Mouse (Mus musculus) layer of hippocampus, adult 2 months (tissue): Measurements from ENCODE around the gene Rpl28. TPM values are rescaled to one million over a fixed set of nuclear protein-coding genes. Genes with fewer than 3 reads are reported as not detected.

Source experiments
- DNase-seq, 2 experiments: peaks; one replicate each; pipeline ENCODE4 v3.0.0; 2022; ENCODE audit warnings: low spot score in 2 of 2
- H3K27ac ChIP-seq: fragments of 200-600 bp; 2 replicates; pipeline ENCODE4 v1.8.1; 2022
- H3K4me3 ChIP-seq: fragments of 200-600 bp; 2 replicates; pipeline ENCODE4 v1.8.1; 2022; ENCODE audit warnings: mild to moderate bottlenecking
- CTCF ChIP-seq: fragments of 200-600 bp; conservative IDR thresholded peaks from 2 replicates; pipeline ENCODE4 v1.8.1; 2022; ENCODE audit warnings: antibody characterized with exemption, mild to moderate bottlenecking, moderate library complexity
- total RNA-seq, 2 experiments: library from RNA; stranded (reverse); gene quantifications; 2 replicates each; pipeline ENCODE4 v1.2.3; 2021

The Rpl28 gene
- total RNA-seq, 2 experiments from 2014 or later = 458 to 462 TPM

DNA sequence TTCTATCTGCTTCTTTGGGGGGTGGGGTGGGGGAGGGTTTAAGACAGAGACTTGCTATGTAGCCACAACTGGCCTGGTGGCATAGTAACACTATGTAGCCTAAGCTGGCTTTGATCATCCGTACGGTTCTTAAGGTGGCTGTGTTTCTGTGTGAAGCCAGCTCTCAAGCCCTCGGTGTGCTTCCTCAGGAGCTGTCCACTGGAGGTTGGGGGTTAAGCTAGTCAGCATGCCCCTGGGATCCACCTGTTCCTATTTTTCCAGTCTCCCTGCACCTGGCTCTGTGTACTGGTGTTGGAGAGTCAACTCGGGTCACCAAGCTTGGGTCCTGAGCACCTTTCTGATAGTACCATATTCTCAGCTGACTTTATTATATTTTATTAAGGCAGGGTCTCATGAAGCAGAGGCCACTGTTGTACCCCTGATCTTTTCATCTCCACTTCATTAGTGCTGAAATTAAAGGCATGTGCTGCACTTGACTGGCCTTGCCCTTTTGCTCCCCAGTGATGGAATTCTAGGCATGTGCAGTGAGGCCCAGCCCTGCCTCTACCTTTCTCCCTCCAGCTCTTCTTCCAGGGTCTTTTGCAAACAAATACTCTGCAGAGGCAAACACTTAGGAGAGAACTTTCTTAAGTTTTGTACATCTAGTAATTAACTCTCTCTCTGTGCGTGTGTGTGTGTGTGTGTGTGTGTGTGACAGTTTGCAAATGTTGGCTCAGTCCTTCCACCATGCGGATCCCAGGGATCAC lies 29.7 kb downstream of the Rpl28 start:
- H3K4me3 ChIP-seq = no peak overlapping the region
- TF ChIP-seq CTCF = no peak
- peak overlapping the region; percentile 79 for H3K27ac ChIP-seq
- DNase-seq = no peak

DNA sequence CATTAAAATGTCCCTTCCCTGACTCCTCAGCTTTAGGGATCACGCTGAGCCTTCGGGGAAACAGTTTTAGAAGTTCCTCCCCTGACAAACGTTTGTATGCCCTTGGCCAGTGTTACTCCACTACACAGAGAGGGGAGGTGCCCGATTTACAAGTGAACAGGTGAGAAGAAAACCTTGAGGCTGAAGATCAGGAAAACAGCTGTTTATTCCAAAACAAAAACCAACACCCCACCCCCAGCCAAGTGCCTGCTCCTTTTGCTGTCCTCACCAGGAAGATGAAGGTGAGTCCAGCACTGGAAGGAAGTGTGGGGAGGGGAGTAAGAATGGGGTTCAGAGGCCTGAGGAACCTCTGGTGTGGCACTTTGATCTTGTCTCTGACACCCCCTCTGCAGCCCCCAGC lies 32.7 kb downstream of the Rpl28 start:
- H3K27ac ChIP-seq = no peak overlapping the region
- no peak overlapping the region for H3K4me3 ChIP-seq
- TF ChIP-seq CTCF = no peak
- no peak for DNase-seq

DNA sequence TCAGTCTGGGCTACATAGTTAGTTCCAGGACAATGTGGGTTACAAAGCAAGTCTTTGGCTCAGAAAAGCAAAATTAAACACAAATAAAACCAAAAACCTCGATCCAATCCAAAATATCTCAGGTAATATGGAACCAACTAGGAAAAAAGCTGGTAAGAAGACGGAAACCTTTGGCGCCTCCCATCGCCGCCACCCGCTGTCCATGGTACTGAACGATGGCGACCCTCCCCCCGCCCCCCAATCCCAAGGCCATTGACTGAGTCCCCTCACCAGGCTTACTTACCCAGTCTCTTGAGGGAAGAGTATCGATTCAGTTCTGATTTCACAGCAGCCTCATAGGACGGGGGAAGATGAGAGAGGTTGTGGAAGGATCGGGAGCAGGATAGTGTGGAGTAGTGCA lies 37.8 kb downstream of the Rpl28 start:
- no peak overlapping the region for H3K4me3 ChIP-seq
- H3K27ac ChIP-seq = no peak overlapping the region
- no peak for DNase-seq
- TF ChIP-seq CTCF = no peak

DNA sequence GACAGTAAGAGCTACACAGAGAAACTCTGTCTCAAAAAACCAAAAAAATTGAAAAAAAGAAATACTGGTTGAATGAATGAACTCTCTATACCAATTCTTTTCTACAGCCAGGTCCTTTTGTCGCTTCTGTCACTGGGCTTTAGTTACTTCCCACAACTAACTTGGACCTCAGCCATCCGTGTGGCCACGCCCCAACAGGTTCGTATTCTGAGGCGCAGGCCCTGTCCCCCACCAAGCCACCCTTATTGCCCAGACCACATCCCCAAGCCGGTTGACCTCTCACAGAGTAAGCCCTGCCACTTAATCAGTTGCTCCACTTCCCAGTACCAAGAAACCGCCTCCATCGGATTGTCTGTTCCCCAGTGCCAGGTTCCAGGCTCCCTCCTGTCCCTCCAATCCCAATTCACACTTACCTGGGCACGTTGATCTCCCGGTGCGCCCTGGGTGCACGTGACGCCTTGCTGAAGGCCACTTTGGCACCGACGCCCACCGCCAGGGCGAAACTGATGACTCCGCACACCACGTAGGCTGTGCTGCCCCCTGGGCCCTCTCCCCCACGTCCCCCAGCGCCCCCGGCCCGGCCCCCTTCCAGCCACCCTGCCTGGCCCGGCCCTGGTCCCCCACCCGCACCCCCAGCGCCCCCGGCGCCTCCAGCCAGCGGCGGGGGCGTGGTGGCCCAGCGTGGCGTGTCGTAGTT lies 43.1 kb downstream of the Rpl28 start:
- no peak for DNase-seq
- peak overlapping the region; percentile 28; the same call in 1 of the 2 replicates for H3K27ac ChIP-seq
- peak overlapping the region; percentile 51 for H3K4me3 ChIP-seq
- TF ChIP-seq CTCF = no peak

DNA sequence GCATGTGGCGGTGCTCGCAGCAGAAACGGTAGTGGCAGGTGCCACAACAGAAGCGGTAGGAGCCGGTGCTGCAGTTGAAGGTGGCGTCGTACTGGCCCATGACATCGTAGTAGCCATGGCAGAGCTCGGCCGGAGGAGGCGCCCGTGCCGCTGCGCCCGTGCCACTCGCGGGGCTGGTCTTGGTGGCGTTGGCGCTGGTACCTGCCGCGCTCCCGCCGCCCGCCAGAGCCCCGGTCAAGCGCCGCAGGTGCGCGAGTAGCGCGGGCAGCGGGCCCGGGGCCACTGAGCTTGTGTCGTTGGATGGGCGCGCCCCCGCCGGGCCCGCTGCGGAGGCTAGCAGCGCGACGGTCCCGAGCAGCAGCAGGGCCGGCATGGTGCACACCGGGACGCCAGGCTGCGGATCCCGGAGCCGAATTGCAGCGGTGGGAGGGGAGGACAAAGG lies 43.7 kb downstream of the Rpl28 start:
- Histone ChIP-seq H3K27ac (peak overlapping the region; percentile 28; the same call in 1 of the 2 replicates), H3K4me3 (peak overlapping the region; percentile 51)
- peak; percentile 74 for TF ChIP-seq CTCF
- no peak for DNase-seq

DNA sequence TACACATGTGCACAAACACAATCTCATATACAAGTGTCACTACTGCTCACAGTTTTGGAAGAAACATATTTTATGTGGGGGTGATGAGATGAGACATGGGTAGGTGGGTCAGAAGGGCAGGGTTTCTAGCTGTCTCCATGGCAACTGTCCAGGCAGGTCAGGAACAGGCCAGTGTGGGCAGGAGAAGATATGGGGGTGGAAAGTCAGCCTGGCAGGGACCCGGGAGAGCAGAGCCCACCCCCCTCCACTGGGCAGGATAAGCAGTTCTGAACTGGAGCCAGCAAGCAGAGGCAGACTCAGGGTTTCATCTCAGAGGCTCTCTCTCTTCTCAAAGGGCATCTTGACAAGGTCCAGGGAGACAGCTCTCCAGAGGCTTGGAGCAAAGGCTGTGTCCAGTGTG lies 45.0 kb downstream of the Rpl28 start:
- Histone ChIP-seq H3K4me3 (no peak overlapping the region), H3K27ac (no peak overlapping the region)
- no peak for TF ChIP-seq CTCF
- DNase-seq = no peak

DNA sequence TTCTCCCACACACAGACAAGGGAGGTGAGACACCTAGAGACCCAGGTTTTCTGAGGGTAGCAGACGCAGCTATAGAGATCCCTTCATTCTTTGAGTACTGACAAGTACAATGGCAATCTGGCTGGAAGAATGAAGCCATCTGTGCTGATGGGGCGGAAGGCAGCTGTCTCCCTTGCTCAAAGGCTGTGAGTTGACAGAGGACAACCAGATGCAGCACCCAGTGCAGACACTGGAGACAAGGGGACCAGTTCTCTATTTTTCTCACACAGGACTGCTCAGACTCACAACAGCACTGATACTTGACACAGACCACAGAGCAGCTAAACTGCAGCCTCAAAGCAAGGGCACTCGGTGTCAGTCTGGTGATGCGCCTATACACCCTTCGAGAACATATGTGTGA lies 49.4 kb downstream of the Rpl28 start:
- peak; percentile 61 to 75 for DNase-seq
- H3K4me3 ChIP-seq = peak overlapping the region; percentile 72
- TF ChIP-seq CTCF = no peak
- peak overlapping the region; percentile 97 for H3K27ac ChIP-seq

DNA sequence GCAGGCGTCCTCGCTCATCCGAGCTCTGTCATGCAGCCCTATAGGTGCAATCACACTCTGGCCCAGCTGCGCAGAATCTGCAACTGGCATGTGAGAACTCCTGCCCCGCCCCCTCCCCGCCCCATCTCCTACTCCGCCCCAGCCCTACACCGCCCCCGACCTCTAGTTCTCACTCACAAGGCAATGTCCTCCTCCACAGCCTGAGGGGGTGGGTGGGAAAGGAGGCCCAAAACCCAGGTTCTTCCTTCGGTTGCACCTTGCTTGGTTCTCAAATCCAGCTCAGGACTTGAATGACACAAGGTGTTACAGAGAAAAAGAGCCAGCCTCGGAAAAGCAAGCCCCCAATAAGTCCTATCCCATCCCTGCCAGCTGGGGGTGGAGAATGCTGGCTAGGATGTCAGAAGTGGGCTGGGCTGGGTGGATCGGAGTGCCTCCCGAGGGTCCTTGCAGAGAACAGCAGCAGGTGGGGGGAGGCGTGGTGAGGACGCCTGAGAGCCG lies 50.0 kb downstream of the Rpl28 start:
- Histone ChIP-seq H3K4me3 (peak overlapping the region; percentile 72), H3K27ac (peak overlapping the region; percentile 97)
- DNase-seq = peak; percentile 41 to 57
- TF ChIP-seq CTCF = no peak

DNA sequence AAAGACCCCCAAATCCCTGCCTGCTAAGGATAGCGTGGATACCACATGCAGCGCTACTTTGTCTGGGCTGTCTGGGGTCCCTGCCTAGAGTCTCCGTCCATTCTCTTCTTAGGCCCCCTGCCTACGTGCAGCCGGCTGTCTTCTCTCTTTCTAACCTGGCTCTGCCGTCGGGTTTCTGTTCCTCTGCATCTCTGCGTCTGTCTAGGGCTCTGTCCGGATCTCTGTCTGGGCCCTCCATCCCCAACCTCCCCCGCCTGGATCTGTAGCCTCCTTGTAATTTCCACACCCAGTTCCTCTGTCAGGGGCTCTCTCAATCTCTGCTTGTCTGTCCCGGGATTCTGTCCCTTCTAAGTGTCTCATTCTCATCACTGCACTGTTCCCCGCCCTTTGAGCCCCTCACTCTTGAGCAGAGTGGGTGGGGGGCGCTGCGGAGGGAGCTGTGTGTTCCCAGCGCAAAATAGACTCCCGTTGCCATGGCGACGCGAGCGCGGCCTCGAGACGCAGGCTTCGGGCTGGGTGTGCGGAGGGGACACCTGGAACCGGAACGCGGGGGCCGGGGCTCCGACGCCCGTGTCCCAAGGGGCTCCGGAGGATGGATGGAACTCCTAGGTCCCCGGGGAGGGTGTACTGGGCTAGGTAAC lies 51.0 kb downstream of the Rpl28 start:
- Histone ChIP-seq H3K27ac (peak overlapping the region; percentile 97), H3K4me3 (peak overlapping the region; percentile 72)
- peak; percentile 82 to 85 for DNase-seq
- TF ChIP-seq CTCF = no peak

DNA sequence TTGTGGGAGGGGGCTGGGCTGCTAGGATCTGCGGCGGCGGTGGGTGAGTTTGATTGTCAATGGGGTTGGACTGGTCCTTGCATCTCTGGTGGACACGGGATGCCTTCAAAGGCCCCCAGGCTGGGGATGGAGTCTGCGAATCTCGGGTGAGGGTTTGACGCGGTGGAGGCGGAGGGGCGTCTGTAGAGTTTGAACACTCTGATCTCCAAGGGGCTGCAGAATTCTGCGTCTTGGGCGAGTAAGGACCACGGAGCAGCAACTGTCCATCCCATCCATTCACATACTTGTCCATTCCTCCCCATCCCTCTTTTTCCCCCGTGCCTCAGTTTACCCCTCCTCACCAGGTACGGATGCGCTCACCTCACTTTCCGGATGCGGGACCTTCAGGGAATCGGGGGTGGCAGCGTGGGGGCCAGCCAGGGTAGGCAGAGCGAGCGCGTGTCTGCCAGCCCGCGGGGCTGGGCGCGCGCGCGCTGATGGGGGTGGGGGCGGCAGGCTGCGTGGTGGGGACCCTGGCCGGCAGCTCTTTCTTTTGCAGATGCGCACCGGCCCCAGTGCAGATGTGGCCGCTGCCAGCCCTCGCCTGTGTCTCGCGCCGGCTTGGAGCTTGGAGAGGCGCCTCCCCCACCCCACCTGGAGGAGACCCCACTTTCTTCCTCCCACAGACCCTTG lies 51.7 kb downstream of the Rpl28 start, which contains the start of gene Shisa7:
TSS of gene Shisa7 (minus strand) at position 452 of the 672 bp plus-strand sequence.
- peak in 1 of 2 experiments; percentile 48 for DNase-seq
- H3K4me3 ChIP-seq = peak within 1 kb of the TSS; percentile 72
- no peak for TF ChIP-seq CTCF

More for the DNA sequence above, 51.7 kb downstream of the Rpl28 start, which contains the start of gene Shisa7:
- H3K27ac ChIP-seq = peak within 1 kb of the TSS; percentile 97

Other genes with a start within 250 kb of the Rpl28 start
- 100 to 1,000 TPM; 199 to 217 TPM for gene Syt5, start 245.3 kb upstream of the Rpl28 start, total RNA-seq
- gene Ptprh, start 188.8 kb upstream of the Rpl28 start, total RNA-seq = under 1 TPM; 0.18 to 0.22 TPM
- gene Tmem86b, start 161.5 kb upstream of the Rpl28 start, total RNA-seq = 10 to 100 TPM; 17.8 to 21.8 TPM
- gene Ppp6r1, start 133.9 kb upstream of the Rpl28 start, total RNA-seq = 100 to 1,000 TPM; 133 to 134 TPM
- gene Hspbp1, start 107.8 kb upstream of the Rpl28 start, total RNA-seq = 10 to 100 TPM; 82.1 to 92.1 TPM
- 100 to 1,000 TPM; 334 to 355 TPM for gene Brsk1, start 102.3 kb upstream of the Rpl28 start, total RNA-seq
- gene Tmem150b, start 67.6 kb upstream of the Rpl28 start, total RNA-seq = under 1 TPM in 1 of 2 experiments, not detected in 1; 0.13 TPM
- gene Kmt5c, start 52.8 kb upstream of the Rpl28 start, total RNA-seq = 10 to 100 TPM; 25.2 to 37.6 TPM
- 1 to 10 TPM; 1.3 to 3.8 TPM for gene Cox6b2, start 39.8 kb upstream of the Rpl28 start, total RNA-seq
- gene Fam71e2, start 21.6 kb upstream of the Rpl28 start, total RNA-seq = not detected
- gene Il11, start 10.0 kb upstream of the Rpl28 start, total RNA-seq = under 1 TPM; 0.25 to 0.26 TPM
- not detected for gene Tmem190, start 9.9 kb upstream of the Rpl28 start, total RNA-seq
- 1 to 10 TPM; 2.6 to 2.7 TPM for gene Tmem238, start 3.2 kb upstream of the Rpl28 start, total RNA-seq
- gene Ube2s, start 19.7 kb downstream of the Rpl28 start, total RNA-seq = 100 to 1,000 TPM; 106 to 108 TPM
- gene Shisa7, start 51.8 kb downstream of the Rpl28 start, total RNA-seq = 100 to 1,000 TPM; 172 to 204 TPM
- 1 to 10 TPM; 4.7 to 5.6 TPM for gene Isoc2b, start 77.4 kb downstream of the Rpl28 start, total RNA-seq
- gene Isoc2a, start 84.3 kb downstream of the Rpl28 start, total RNA-seq = 10 to 100 TPM; 13.0 to 13.4 TPM
- gene Gm36210, start 113.6 kb downstream of the Rpl28 start, total RNA-seq = under 1 TPM in 1 of 2 experiments, not detected in 1; 0.28 TPM
- gene Zfp628, start 122.3 kb downstream of the Rpl28 start, total RNA-seq = 10 to 100 TPM; 15.0 to 15.8 TPM
- gene Nat14, start 129.2 kb downstream of the Rpl28 start, total RNA-seq = 100 to 1,000 TPM; 103 to 114 TPM
- gene Ssc5d, start 132.9 kb downstream of the Rpl28 start, total RNA-seq = 1 to 10 TPM; 2.4 to 3.5 TPM
- under 1 TPM in 1 of 2 experiments, not detected in 1; 0.31 TPM for gene Sbk2, start 171.5 kb downstream of the Rpl28 start, total RNA-seq
- 1 to 10 TPM in 1 of 2 experiments, under 1 TPM in 1; 0.71 to 1.0 TPM for gene Sbk3, start 178.3 kb downstream of the Rpl28 start, total RNA-seq
- gene Zfp579, start 203.3 kb downstream of the Rpl28 start, total RNA-seq = 10 to 100 TPM; 29.7 to 35.6 TPM
- 1 to 10 TPM; 7.0 to 8.1 TPM for gene Zfp524, start 221.5 kb downstream of the Rpl28 start, total RNA-seq
- 10 to 100 TPM; 25.8 TPM for gene Fiz1, start 221.8 kb downstream of the Rpl28 start, total RNA-seq
- gene Gm44973, start 222.6 kb downstream of the Rpl28 start, total RNA-seq = not detected
- 10 to 100 TPM; 38.6 to 41.8 TPM for gene Zfp865, start 227.5 kb downstream of the Rpl28 start, total RNA-seq
- gene Ccdc106, start 227.7 kb downstream of the Rpl28 start, total RNA-seq = 10 to 100 TPM; 57.8 to 61.1 TPM
- gene 4632433K11Rik, start 241.2 kb downstream of the Rpl28 start, total RNA-seq = not detected
- 1 to 10 TPM; 7.3 to 7.8 TPM for gene Zfp784, start 245.6 kb downstream of the Rpl28 start, total RNA-seq